Mouse (Mus musculus) WW6 (cell line): Measurements from ENCODE around the gene Ak1.

Source experiments
- DNase-seq: peaks from one replicate; pipeline ENCODE4 v3.0.0-alpha.2; 2013; ENCODE audit warnings: low read depth, low spot score

Ak1 gene

GRCm38 (mm10) chr2:32621517-32621859 is at the start of gene Ak1:
Gene Ak1 (plus strand): TSS chr2:32621758.
- DNase-seq: no peak

- DNase-seq: no peak
Observed at GRCm38 (mm10) chr2:32572196-32572595, 49.4 kb upstream of the Ak1 start.

- DNase-seq: no peak
Observed at GRCm38 (mm10) chr2:32574497-32574896, 47.1 kb upstream of the Ak1 start, which contains the start of gene Pip5kl1. Gene Pip5kl1 (plus strand): TSS chr2:32574797.

- no peak for DNase-seq
Observed at GRCm38 (mm10) chr2:32574901-32575585, 46.5 kb upstream of the Ak1 start.

- no peak for DNase-seq
Observed at GRCm38 (mm10) chr2:32575586-32576160, 45.9 kb upstream of the Ak1 start, which contains the start of gene 9430097D07Rik. Gene 9430097D07Rik (minus strand): TSS chr2:32575684.

- DNase-seq: no peak
Observed at GRCm38 (mm10) chr2:32576532-32576931, 45.0 kb upstream of the Ak1 start.

GRCm38 (mm10) chr2:32578146-32579046 is 43.2 kb upstream of the Ak1 start:
- DNase-seq: no peak

GRCm38 (mm10) chr2:32581450-32582095 is 40.0 kb upstream of the Ak1 start:
- DNase-seq: no peak

GRCm38 (mm10) chr2:32582830-32583799 is 38.4 kb upstream of the Ak1 start:
- DNase-seq: no peak

- no peak for DNase-seq
Observed at GRCm38 (mm10) chr2:32585149-32585714, 36.3 kb upstream of the Ak1 start.

GRCm38 (mm10) chr2:32586871-32587351 is 34.6 kb upstream of the Ak1 start, which contains the start of gene St6galnac4:
Gene St6galnac4 (plus strand): TSS chr2:32587095.
- peak; percentile 92 for DNase-seq

GRCm38 (mm10) chr2:32587731-32588321 is 33.7 kb upstream of the Ak1 start:
- no peak for DNase-seq

GRCm38 (mm10) chr2:32589213-32589795 is 32.3 kb upstream of the Ak1 start:
- DNase-seq: no peak

GRCm38 (mm10) chr2:32590224-32590623 is 31.3 kb upstream of the Ak1 start:
- no peak for DNase-seq

GRCm38 (mm10) chr2:32591249-32591648 is 30.3 kb upstream of the Ak1 start:
- no peak for DNase-seq

- DNase-seq: no peak
Observed at GRCm38 (mm10) chr2:32596725-32597124, 24.8 kb upstream of the Ak1 start.

- no peak for DNase-seq
Observed at GRCm38 (mm10) chr2:32597248-32597647, 24.3 kb upstream of the Ak1 start.

- no peak for DNase-seq
Observed at GRCm38 (mm10) chr2:32597699-32598098, 23.9 kb upstream of the Ak1 start.

GRCm38 (mm10) chr2:32598506-32598905 is 23.1 kb upstream of the Ak1 start:
- no peak for DNase-seq
